Mouse (Mus musculus): Measurements from ENCODE around the gene Gpn2. TPM values are rescaled to one million over a fixed set of nuclear protein-coding genes. Genes with fewer than 3 reads are reported as not detected.

Gene Gpn2
- polyA plus RNA-seq, 1 experiment from 2014 or later = 31.6 TPM

GRCm38 (mm10) chr4:133617936-133618335, 33.8 kb downstream of the Gpn2 start:
- WGBS = 98% methylated on average over 11 of the region's 11 CpGs
- DNase-seq (ENCODE audit: low spot score) = no peak
- Histone ChIP-seq H3K4me3 (no peak overlapping the region), H3K27ac (no peak overlapping the region), H3K36me3 (peaks cover 86% of the 10 kb centered on the region), H3K27me3 (ENCODE audit: low read depth, poor library complexity, severe bottlenecking) (no peaks in the 10 kb centered on the region), H3K9me3 (replicated peaks) (no peaks in the 10 kb centered on the region), H3K4me1 (no peaks in the 10 kb centered on the region)

- DNase-seq (ENCODE audit: low spot score) = no peak
- Histone ChIP-seq H3K4me3 (no peak overlapping the region), H3K27ac (no peak overlapping the region), H3K4me1 (no peaks in the 10 kb centered on the region), H3K36me3 (peaks cover 80% of the 10 kb centered on the region), H3K27me3 (ENCODE audit: low read depth, poor library complexity, severe bottlenecking) (no peaks in the 10 kb centered on the region), H3K9me3 (replicated peaks) (no peaks in the 10 kb centered on the region)
- WGBS = 72% methylated on average over 4 of the region's 4 CpGs
Measured at GRCm38 (mm10) chr4:133619473-133620136, 35.4 kb downstream of the Gpn2 start.

GRCm38 (mm10) chr4:133620668-133621067, 36.5 kb downstream of the Gpn2 start:
- Histone ChIP-seq H3K27me3 (ENCODE audit: low read depth, poor library complexity, severe bottlenecking) (no peaks in the 10 kb centered on the region), H3K36me3 (peaks cover 80% of the 10 kb centered on the region), H3K9me3 (replicated peaks) (no peaks in the 10 kb centered on the region), H3K4me1 (no peaks in the 10 kb centered on the region), H3K27ac (no peak overlapping the region), H3K4me3 (no peak overlapping the region)
- WGBS = 88% methylated on average over 8 of the region's 8 CpGs
- no peak for DNase-seq (ENCODE audit: low spot score)

GRCm38 (mm10) chr4:133622161-133622695, 38.1 kb downstream of the Gpn2 start:
- Histone ChIP-seq H3K9me3 (replicated peaks) (no peaks in the 10 kb centered on the region), H3K4me1 (peaks cover 12% of the 10 kb centered on the region; the same call in 1 of the 2 replicates), H3K27me3 (ENCODE audit: low read depth, poor library complexity, severe bottlenecking) (no peaks in the 10 kb centered on the region), H3K27ac (no peak overlapping the region), H3K4me3 (no peak overlapping the region), H3K36me3 (peaks cover 83% of the 10 kb centered on the region)
- WGBS = 86% methylated on average over 11 of the region's 11 CpGs
- DNase-seq (ENCODE audit: low spot score) = no peak

GRCm38 (mm10) chr4:133624830-133625229, 40.7 kb downstream of the Gpn2 start:
- no peaks in the 10 kb centered on the region for H3K9me3 ChIP-seq (replicated peaks)
- DNase-seq (ENCODE audit: low spot score) = no peak
- H3K27ac ChIP-seq = no peak overlapping the region
- H3K4me3 ChIP-seq = no peak overlapping the region
- 87% methylated on average over 7 of the region's 7 CpGs for WGBS
- H3K4me1 ChIP-seq = peaks cover 20% of the 10 kb centered on the region
- peaks cover 64% of the 10 kb centered on the region for H3K36me3 ChIP-seq
- H3K27me3 ChIP-seq (ENCODE audit: low read depth, poor library complexity, severe bottlenecking) = no peaks in the 10 kb centered on the region

GRCm38 (mm10) chr4:133625621-133626071, 41.5 kb downstream of the Gpn2 start:
- peaks cover 25% of the 10 kb centered on the region for H3K4me1 ChIP-seq
- no peak for DNase-seq (ENCODE audit: low spot score)
- no peaks in the 10 kb centered on the region for H3K27me3 ChIP-seq (ENCODE audit: low read depth, poor library complexity, severe bottlenecking)
- no peak overlapping the region for H3K4me3 ChIP-seq
- H3K36me3 ChIP-seq = peaks cover 55% of the 10 kb centered on the region
- 77% methylated on average over 11 of the region's 11 CpGs for WGBS
- H3K27ac ChIP-seq = peak overlapping the region; percentile 47; the same call in 1 of the 2 replicates
- H3K9me3 ChIP-seq (replicated peaks) = no peaks in the 10 kb centered on the region

- Histone ChIP-seq H3K4me3 (no peak overlapping the region), H3K27ac (peak overlapping the region; percentile 47; the same call in 1 of the 2 replicates), H3K9me3 (replicated peaks) (no peaks in the 10 kb centered on the region), H3K36me3 (peaks cover 50% of the 10 kb centered on the region), H3K4me1 (peaks cover 30% of the 10 kb centered on the region), H3K27me3 (ENCODE audit: low read depth, poor library complexity, severe bottlenecking) (no peaks in the 10 kb centered on the region)
- DNase-seq (ENCODE audit: low spot score) = no peak
- 54% methylated on average over 5 of the region's 5 CpGs for WGBS
Measured at GRCm38 (mm10) chr4:133626221-133626620, 42.1 kb downstream of the Gpn2 start.

GRCm38 (mm10) chr4:133626621-133627020, 42.5 kb downstream of the Gpn2 start:
- DNase-seq (ENCODE audit: low spot score) = no peak
- Histone ChIP-seq H3K36me3 (peaks cover 47% of the 10 kb centered on the region), H3K27ac (no peak overlapping the region), H3K27me3 (ENCODE audit: low read depth, poor library complexity, severe bottlenecking) (no peaks in the 10 kb centered on the region), H3K9me3 (replicated peaks) (no peaks in the 10 kb centered on the region), H3K4me1 (peaks cover 34% of the 10 kb centered on the region), H3K4me3 (no peak overlapping the region)
- 92% methylated on average over 9 of the region's 9 CpGs for WGBS

GRCm38 (mm10) chr4:133627039-133627438, 42.9 kb downstream of the Gpn2 start:
- DNase-seq (ENCODE audit: low spot score) = no peak
- Histone ChIP-seq H3K9me3 (replicated peaks) (no peaks in the 10 kb centered on the region), H3K4me3 (no peak overlapping the region), H3K27ac (no peak overlapping the region), H3K36me3 (peaks cover 44% of the 10 kb centered on the region), H3K4me1 (peaks cover 39% of the 10 kb centered on the region), H3K27me3 (ENCODE audit: low read depth, poor library complexity, severe bottlenecking) (no peaks in the 10 kb centered on the region)
- 92% methylated on average over 14 of the region's 14 CpGs for WGBS

- WGBS = 77% methylated on average over 2 of the region's 2 CpGs
- Histone ChIP-seq H3K4me1 (peaks cover 49% of the 10 kb centered on the region), H3K27ac (no peak overlapping the region), H3K9me3 (replicated peaks) (no peaks in the 10 kb centered on the region), H3K4me3 (no peak overlapping the region), H3K36me3 (peaks cover 36% of the 10 kb centered on the region), H3K27me3 (ENCODE audit: low read depth, poor library complexity, severe bottlenecking) (no peaks in the 10 kb centered on the region)
- DNase-seq (ENCODE audit: low spot score) = no peak
Measured at GRCm38 (mm10) chr4:133628517-133628916, 44.4 kb downstream of the Gpn2 start.

GRCm38 (mm10) chr4:133629191-133629590, 45.0 kb downstream of the Gpn2 start:
- no peak for DNase-seq (ENCODE audit: low spot score)
- Histone ChIP-seq H3K4me1 (peaks cover 54% of the 10 kb centered on the region), H3K36me3 (peaks cover 30% of the 10 kb centered on the region), H3K9me3 (replicated peaks) (no peaks in the 10 kb centered on the region), H3K4me3 (no peak overlapping the region), H3K27me3 (ENCODE audit: low read depth, poor library complexity, severe bottlenecking) (no peaks in the 10 kb centered on the region), H3K27ac (no peak overlapping the region)
- WGBS = 89% methylated on average over 7 of the region's 7 CpGs

- Histone ChIP-seq H3K27ac (no peak overlapping the region), H3K4me3 (no peak overlapping the region), H3K9me3 (replicated peaks) (no peaks in the 10 kb centered on the region), H3K36me3 (peaks cover 18% of the 10 kb centered on the region), H3K27me3 (ENCODE audit: low read depth, poor library complexity, severe bottlenecking) (no peaks in the 10 kb centered on the region), H3K4me1 (peaks cover 54% of the 10 kb centered on the region)
- WGBS = 93% methylated on average over 8 of the region's 8 CpGs
- DNase-seq (ENCODE audit: low spot score) = no peak
Measured at GRCm38 (mm10) chr4:133630326-133630920, 46.3 kb downstream of the Gpn2 start.

GRCm38 (mm10) chr4:133631071-133631768, 47.1 kb downstream of the Gpn2 start:
- WGBS = 85% methylated on average over 14 of the region's 14 CpGs
- H3K9me3 ChIP-seq (replicated peaks) = no peaks in the 10 kb centered on the region
- no peak for DNase-seq (ENCODE audit: low spot score)
- H3K27ac ChIP-seq = no peak overlapping the region
- H3K36me3 ChIP-seq = peaks cover 10% of the 10 kb centered on the region
- H3K4me1 ChIP-seq = peaks cover 50% of the 10 kb centered on the region
- H3K4me3 ChIP-seq = peak overlapping the region; percentile 12; the same call in 1 of the 2 replicates
- H3K27me3 ChIP-seq (ENCODE audit: low read depth, poor library complexity, severe bottlenecking) = no peaks in the 10 kb centered on the region

Measured in limb, embryonic 10.5 days (tissue).